Mouse (Mus musculus): Measurements from ENCODE around the gene Fbxl21. TPM values are rescaled to one million over a fixed set of nuclear protein-coding genes. Genes with fewer than 3 reads are reported as not detected.
A peak's percentile ranks its signal among the peaks of the same experiment; 100 is the strongest.

Fbxl21 gene
- 1.6 and 2.1 TPM in 2 replicates for polyA plus RNA-seq (2012; ENCODE audit: insufficient read depth, insufficient read length, missing spikeins)

- no peak within 1 kb of the TSS for H3K27ac ChIP-seq (ENCODE audit: insufficient read depth, low read depth, low read length)
- TF ChIP-seq POLR2A (IDR thresholded peaks at IDR 0.05; ENCODE audit: borderline replicate concordance, low read depth, low read length) (no peak), CTCF (IDR thresholded peaks at IDR 0.05; ENCODE audit: low read depth, low read length) (no peak)
These were observed at the start of gene Fbxl21 for GRCm38 (mm10) chr13:56522081-56522820. TSS of gene Fbxl21 (plus strand) at chr13:56522472.

GRCm38 (mm10) chr13:56472661-56473060, 49.6 kb upstream of the Fbxl21 start:
- no peak overlapping the region for H3K4me3 ChIP-seq (ENCODE audit: insufficient read depth, low read length)
- H3K4me1 ChIP-seq (ENCODE audit: control insufficient read depth, insufficient read depth, low read length), result peaks cover 7% of the 10 kb centered on the region; the same call in 1 of the 2 replicates
- no peak for TF ChIP-seq POLR2A (IDR thresholded peaks at IDR 0.05; ENCODE audit: borderline replicate concordance, low read depth, low read length)
- TF ChIP-seq CTCF (IDR thresholded peaks at IDR 0.05; ENCODE audit: low read depth, low read length), result no peak
- no peak overlapping the region for H3K27ac ChIP-seq (ENCODE audit: insufficient read depth, low read depth, low read length)

More at GRCm38 (mm10) chr13:56522081-56522820, at the start of gene Fbxl21:
- no peaks in the 10 kb centered on the region for H3K4me1 ChIP-seq (ENCODE audit: control insufficient read depth, insufficient read depth, low read length)
- H3K4me3 ChIP-seq (ENCODE audit: insufficient read depth, low read length), result peak within 1 kb of the TSS; percentile 90

GRCm38 (mm10) chr13:56475363-56475762, 46.9 kb upstream of the Fbxl21 start:
- H3K4me3 ChIP-seq (ENCODE audit: insufficient read depth, low read length), result no peak overlapping the region
- peaks cover 7% of the 10 kb centered on the region; the same call in 1 of the 2 replicates for H3K4me1 ChIP-seq (ENCODE audit: control insufficient read depth, insufficient read depth, low read length)
- TF ChIP-seq CTCF (IDR thresholded peaks at IDR 0.05; ENCODE audit: low read depth, low read length) (peak; percentile 35), POLR2A (IDR thresholded peaks at IDR 0.05; ENCODE audit: borderline replicate concordance, low read depth, low read length) (no peak)
- no peak overlapping the region for H3K27ac ChIP-seq (ENCODE audit: insufficient read depth, low read depth, low read length)

GRCm38 (mm10) chr13:56476790-56477189, 45.5 kb upstream of the Fbxl21 start:
- H3K27ac ChIP-seq (ENCODE audit: insufficient read depth, low read depth, low read length), result no peak overlapping the region
- H3K4me3 ChIP-seq (ENCODE audit: insufficient read depth, low read length), result no peak overlapping the region
- TF ChIP-seq POLR2A (IDR thresholded peaks at IDR 0.05; ENCODE audit: borderline replicate concordance, low read depth, low read length) (no peak), CTCF (IDR thresholded peaks at IDR 0.05; ENCODE audit: low read depth, low read length) (no peak)
- peaks cover 7% of the 10 kb centered on the region; the same call in 1 of the 2 replicates for H3K4me1 ChIP-seq (ENCODE audit: control insufficient read depth, insufficient read depth, low read length)

DNA sequence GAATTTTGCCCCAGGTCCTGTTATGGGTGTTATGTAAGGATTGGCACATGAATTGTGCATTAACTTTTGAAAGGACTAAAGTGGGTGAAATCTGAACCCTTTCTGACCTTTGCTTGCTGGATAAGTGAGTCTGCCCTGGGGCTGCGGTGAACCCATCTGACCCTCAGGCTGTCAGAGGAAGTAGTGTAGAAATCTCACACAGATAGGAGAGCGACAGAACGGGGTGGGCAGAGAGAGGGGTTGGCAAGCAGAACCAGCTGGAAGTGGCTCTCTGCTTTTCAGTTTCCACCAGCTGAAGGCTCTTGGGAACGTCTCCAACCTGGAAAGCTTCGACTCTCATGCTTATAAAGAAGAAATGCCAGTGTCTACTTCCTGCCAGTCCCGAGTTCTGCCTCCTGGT, 45.0 kb upstream of the Fbxl21 start:
- H3K4me1 ChIP-seq (ENCODE audit: control insufficient read depth, insufficient read depth, low read length), result peaks cover 7% of the 10 kb centered on the region; the same call in 1 of the 2 replicates
- H3K4me3 ChIP-seq (ENCODE audit: insufficient read depth, low read length), result no peak overlapping the region
- TF ChIP-seq POLR2A (IDR thresholded peaks at IDR 0.05; ENCODE audit: borderline replicate concordance, low read depth, low read length) (no peak), CTCF (IDR thresholded peaks at IDR 0.05; ENCODE audit: low read depth, low read length) (no peak)
- H3K27ac ChIP-seq (ENCODE audit: insufficient read depth, low read depth, low read length), result no peak overlapping the region

- Histone ChIP-seq H3K4me3 (ENCODE audit: insufficient read depth, low read length) (no peak overlapping the region), H3K4me1 (ENCODE audit: control insufficient read depth, insufficient read depth, low read length) (peaks cover 7% of the 10 kb centered on the region; the same call in 1 of the 2 replicates), H3K27ac (ENCODE audit: insufficient read depth, low read depth, low read length) (no peak overlapping the region)
- TF ChIP-seq POLR2A (IDR thresholded peaks at IDR 0.05; ENCODE audit: borderline replicate concordance, low read depth, low read length), result no peak
- no peak for TF ChIP-seq CTCF (IDR thresholded peaks at IDR 0.05; ENCODE audit: low read depth, low read length)
These were observed 44.2 kb upstream of the Fbxl21 start for GRCm38 (mm10) chr13:56478027-56478426.

DNA sequence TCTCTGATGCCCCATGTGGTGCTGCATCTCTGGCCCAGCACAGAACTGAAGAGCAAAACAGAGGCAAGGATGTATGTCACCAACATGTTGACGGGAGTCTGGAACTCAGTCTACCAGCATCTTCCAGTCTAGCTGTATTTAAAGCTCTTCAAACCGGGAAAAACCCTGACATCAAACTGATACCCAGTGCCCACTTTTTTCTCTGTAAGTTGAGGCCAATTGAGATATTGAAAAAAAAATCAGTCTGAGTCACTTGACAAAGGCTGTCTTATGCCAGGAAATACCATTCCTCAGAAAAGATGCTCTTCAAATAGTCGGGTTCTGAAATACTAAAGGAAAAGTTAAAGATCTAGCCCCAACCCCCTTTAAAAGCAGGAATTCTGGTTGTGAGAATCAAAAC, 40.1 kb upstream of the Fbxl21 start, which contains the start of gene Il9:
Il9 (minus strand) TSS at position 101 of the 400 bp plus-strand sequence.
- Histone ChIP-seq H3K4me3 (ENCODE audit: insufficient read depth, low read length) (no peak within 1 kb of the TSS), H3K4me1 (ENCODE audit: control insufficient read depth, insufficient read depth, low read length) (peaks cover 4% of the 10 kb centered on the region; the same call in 1 of the 2 replicates), H3K27ac (ENCODE audit: insufficient read depth, low read depth, low read length) (no peak within 1 kb of the TSS)
- no peak for TF ChIP-seq POLR2A (IDR thresholded peaks at IDR 0.05; ENCODE audit: borderline replicate concordance, low read depth, low read length)
- no peak for TF ChIP-seq CTCF (IDR thresholded peaks at IDR 0.05; ENCODE audit: low read depth, low read length)

GRCm38 (mm10) chr13:56488012-56488411, 34.3 kb upstream of the Fbxl21 start:
- Histone ChIP-seq H3K4me3 (ENCODE audit: insufficient read depth, low read length) (no peak overlapping the region), H3K27ac (ENCODE audit: insufficient read depth, low read depth, low read length) (no peak overlapping the region), H3K4me1 (ENCODE audit: control insufficient read depth, insufficient read depth, low read length) (no peaks in the 10 kb centered on the region)
- TF ChIP-seq CTCF (IDR thresholded peaks at IDR 0.05; ENCODE audit: low read depth, low read length) (no peak), POLR2A (IDR thresholded peaks at IDR 0.05; ENCODE audit: borderline replicate concordance, low read depth, low read length) (no peak)

DNA sequence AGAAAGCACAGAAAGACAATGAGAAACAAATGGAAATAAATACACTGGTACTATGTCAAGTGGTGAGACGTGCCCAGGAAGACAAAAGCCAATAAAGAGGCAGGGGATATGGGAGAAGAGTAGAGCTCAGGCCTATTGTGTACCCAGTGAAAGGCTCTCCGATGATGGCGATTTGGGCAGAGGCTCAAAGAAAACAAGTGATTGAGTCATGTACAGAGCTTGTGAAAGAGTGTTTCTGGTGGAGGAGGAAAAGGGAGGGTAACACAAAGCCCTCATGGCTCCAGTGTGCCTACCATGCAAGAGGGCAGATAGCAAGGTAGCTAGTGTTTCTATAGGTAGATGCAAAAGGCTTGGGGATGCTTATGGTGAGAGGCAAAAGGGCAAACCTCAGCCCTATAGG, 27.8 kb upstream of the Fbxl21 start:
- Histone ChIP-seq H3K4me3 (ENCODE audit: insufficient read depth, low read length) (no peak overlapping the region), H3K4me1 (ENCODE audit: control insufficient read depth, insufficient read depth, low read length) (no peaks in the 10 kb centered on the region), H3K27ac (ENCODE audit: insufficient read depth, low read depth, low read length) (no peak overlapping the region)
- TF ChIP-seq POLR2A (IDR thresholded peaks at IDR 0.05; ENCODE audit: borderline replicate concordance, low read depth, low read length) (no peak), CTCF (IDR thresholded peaks at IDR 0.05; ENCODE audit: low read depth, low read length) (no peak)

DNA sequence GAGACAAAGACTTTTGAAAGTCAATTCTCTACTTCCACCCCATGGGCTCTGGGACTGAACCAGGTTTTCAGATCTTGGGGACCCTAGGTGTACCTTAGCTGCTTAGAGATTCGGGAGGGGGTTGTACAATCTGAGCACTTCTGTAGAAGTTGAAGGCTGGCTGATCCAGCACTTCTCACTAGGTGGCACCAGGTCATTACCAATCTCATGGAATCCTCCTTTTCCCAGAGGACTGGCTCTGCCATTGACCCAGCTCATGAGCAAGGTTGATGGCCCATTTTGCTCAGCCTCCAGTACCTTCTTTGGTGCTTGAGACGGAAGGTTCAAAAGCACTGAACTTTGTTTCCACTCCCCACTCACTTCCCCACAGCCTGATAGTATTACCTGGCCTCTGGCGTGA, 22.1 kb upstream of the Fbxl21 start:
- Histone ChIP-seq H3K27ac (ENCODE audit: insufficient read depth, low read depth, low read length) (no peak overlapping the region), H3K4me3 (ENCODE audit: insufficient read depth, low read length) (no peak overlapping the region), H3K4me1 (ENCODE audit: control insufficient read depth, insufficient read depth, low read length) (no peaks in the 10 kb centered on the region)
- TF ChIP-seq POLR2A (IDR thresholded peaks at IDR 0.05; ENCODE audit: borderline replicate concordance, low read depth, low read length), result no peak
- TF ChIP-seq CTCF (IDR thresholded peaks at IDR 0.05; ENCODE audit: low read depth, low read length), result no peak

Measured in bone marrow macrophage, adult 2 months (primary cell).